Mouse (Mus musculus) lung, embryonic 14.5 days (tissue): ENCODE measurements around the gene Adamts3. TPM values are rescaled to one million over a fixed set of nuclear protein-coding genes. Genes with fewer than 3 reads are reported as not detected.

Source experiments
- ATAC-seq: fragments of 200-750 bp; cut with Nextera tagmentation; 2 replicates; pipeline ENCODE4 v1.8.0; 2017; ENCODE audit warnings: mild to moderate bottlenecking, moderate TSS enrichment, moderate library complexity; ENCODE audit not compliant: insufficient read depth
- DNase-seq: peaks from one replicate; pipeline ENCODE4 v3.0.0-alpha.2; 2015
- H3K27ac ChIP-seq: fragments of 300-500 bp; sonication (generic); 2 replicates; pipeline ENCODE4 v1.5.1; 2014; ENCODE audit warnings: low read depth, mild to moderate bottlenecking, moderate library complexity
- H3K27me3 ChIP-seq: fragments of 300-500 bp; sonication (generic); 2 replicates; pipeline ENCODE4 v1.6.1; 2014; ENCODE audit warnings: low read length, control low read depth; ENCODE audit not compliant: insufficient read depth
- H3K36me3 ChIP-seq: fragments of 300-500 bp; sonication (generic); 2 replicates; pipeline ENCODE4 v1.6.1; 2014; ENCODE audit warnings: control low read depth; ENCODE audit not compliant: insufficient read depth
- H3K4me1 ChIP-seq: fragments of 300-500 bp; sonication (generic); 2 replicates; pipeline ENCODE4 v1.6.1; 2014; ENCODE audit warnings: antibody characterized with exemption, control low read depth; ENCODE audit not compliant: insufficient read depth
- H3K4me2 ChIP-seq: fragments of 300-500 bp; sonication (generic); 2 replicates; pipeline ENCODE4 v1.6.1; 2014; ENCODE audit warnings: mild to moderate bottlenecking
- H3K4me3 ChIP-seq: fragments of 300-500 bp; sonication (generic); 2 replicates; pipeline ENCODE4 v1.5.1; 2014; ENCODE audit warnings: low read depth, low read length
- H3K9ac ChIP-seq: fragments of 300-500 bp; sonication (generic); 2 replicates; pipeline ENCODE4 v1.6.1; 2014
- H3K9me3 ChIP-seq: fragments of 300-500 bp; sonication (generic); 2 replicates; pipeline ENCODE4 v1.6.1; 2016; ENCODE audit warnings: low read depth, low read length, control low read depth
- CTCF ChIP-seq: IDR thresholded peaks from 2 replicates; pipeline ENCODE4 v1.5.1; 2016; ENCODE audit warnings: antibody characterized with exemption, low read depth
- WGBS: fragments of 180-500 bp; shearing (Covaris S2); extraction: QIAGEN DNeasy Blood & Tissue Kit; methylation state at CpG from one replicate; pipeline ENCODE4 v1.1.7; 2014; 5-methylcytosine and 5-hydroxymethylcytosine counted together
- polyA plus RNA-seq: library from polyadenylated mRNA; unstranded; fragments of >200 nt; fragmentation: Nextera tagmentation; extraction: Ambion mirVana; gene quantifications from 2 replicates; pipeline ENCODE4 v1.2.1, GENCODE M21; 2014

Adamts3 gene
- polyA plus RNA-seq, 1 experiment from 2014 or later: 5.9 TPM

GRCm38 (mm10) chr5:89748185-89748884 lies 134.8 kb downstream of the Adamts3 start:
- no peaks in the 10 kb centered on the region for H3K36me3 ChIP-seq
- no peaks in the 10 kb centered on the region for H3K9me3 ChIP-seq
- DNase-seq: peak; percentile 50
- H3K27ac ChIP-seq: no peak overlapping the region
- WGBS: 31% methylated on average over 2 of the region's 2 CpGs
- ATAC-seq: peak; percentile 58; the same call in 1 of the 2 replicates
- TF ChIP-seq CTCF: no peak
- no peak overlapping the region for H3K4me3 ChIP-seq
- H3K27me3 ChIP-seq: no peaks in the 10 kb centered on the region
- no peak overlapping the region for H3K4me2 ChIP-seq
- no peaks in the 10 kb centered on the region for H3K4me1 ChIP-seq
- H3K9ac ChIP-seq: no peak overlapping the region

DNA sequence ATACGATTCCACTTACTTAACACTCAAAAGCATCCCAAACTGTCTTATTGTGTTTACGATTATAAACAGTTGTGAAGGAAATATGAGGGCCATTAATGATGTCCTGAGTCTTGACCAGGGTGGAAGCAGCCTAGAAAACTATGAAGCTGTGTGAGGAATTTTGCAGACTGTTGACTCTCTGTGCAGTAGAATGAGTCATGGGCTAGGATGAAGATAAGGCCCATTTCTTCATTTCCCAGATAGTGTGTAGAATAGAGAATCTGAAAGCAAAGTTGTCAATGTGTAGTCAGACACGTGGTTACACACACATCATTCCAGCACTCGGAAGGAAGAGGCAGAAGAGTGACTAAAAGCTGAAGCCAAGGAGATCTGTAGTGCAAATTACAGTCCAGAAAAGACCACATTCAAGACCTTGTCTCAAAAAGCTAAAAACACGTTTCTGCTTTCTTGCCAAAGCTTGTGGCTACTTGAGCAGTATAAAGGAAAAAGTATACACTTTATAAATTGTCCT lies 135.9 kb downstream of the Adamts3 start:
- no peak for TF ChIP-seq CTCF
- ATAC-seq: no peak
- Histone ChIP-seq H3K4me2 (no peak overlapping the region), H3K4me3 (no peak overlapping the region), H3K9ac (no peak overlapping the region), H3K4me1 (no peaks in the 10 kb centered on the region), H3K27ac (no peak overlapping the region), H3K9me3 (no peaks in the 10 kb centered on the region), H3K36me3 (no peaks in the 10 kb centered on the region), H3K27me3 (no peaks in the 10 kb centered on the region)
- no peak for DNase-seq
- WGBS: 59% methylated on average over 5 of the region's 5 CpGs

DNA sequence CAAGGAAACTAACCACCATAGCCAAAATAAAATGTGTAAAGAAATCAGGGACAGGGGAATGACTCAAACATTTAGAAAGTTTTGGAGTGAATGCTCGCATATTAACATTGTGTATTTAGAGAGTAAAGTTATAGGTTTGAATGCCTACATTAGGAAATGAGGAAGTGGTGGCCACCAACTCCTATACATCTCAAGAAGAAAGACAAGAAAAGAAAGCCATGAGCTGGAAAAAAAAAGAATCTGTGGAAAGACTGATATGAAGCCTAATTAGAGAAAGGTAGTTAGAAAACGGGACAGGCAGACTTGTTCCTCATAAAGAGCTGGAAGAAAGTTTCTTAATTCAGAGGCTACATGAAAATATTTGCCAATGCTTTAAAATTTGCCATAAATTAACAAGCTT lies 138.0 kb downstream of the Adamts3 start:
- H3K36me3 ChIP-seq: no peaks in the 10 kb centered on the region
- H3K4me3 ChIP-seq: no peak overlapping the region
- H3K27me3 ChIP-seq: no peaks in the 10 kb centered on the region
- no peak for TF ChIP-seq CTCF
- WGBS: 80% methylated on average over 2 of the region's 2 CpGs
- H3K4me1 ChIP-seq: no peaks in the 10 kb centered on the region
- H3K9me3 ChIP-seq: no peaks in the 10 kb centered on the region
- H3K4me2 ChIP-seq: no peak overlapping the region
- no peak overlapping the region for H3K27ac ChIP-seq
- ATAC-seq: no peak
- H3K9ac ChIP-seq: no peak overlapping the region
- DNase-seq: no peak

DNA sequence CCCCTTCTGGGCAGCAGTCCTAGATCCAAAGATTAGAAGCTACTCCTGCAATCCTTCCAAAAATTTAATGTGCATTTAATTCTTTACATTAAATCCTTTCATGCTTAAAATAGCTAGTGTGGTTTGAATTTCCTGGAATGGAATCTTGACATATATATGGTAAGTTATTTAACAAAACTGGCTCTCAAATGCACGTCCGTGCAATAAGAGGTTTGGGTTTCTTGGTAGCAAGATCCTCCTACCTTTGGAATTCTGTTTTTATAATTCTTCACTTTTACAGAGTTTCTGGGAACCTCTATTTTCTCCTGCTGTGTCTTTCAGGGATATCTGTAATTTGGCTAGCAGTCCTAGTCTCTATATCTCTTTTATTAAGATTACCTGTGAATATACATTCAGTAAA lies 148.4 kb downstream of the Adamts3 start:
- no peak for TF ChIP-seq CTCF
- no peaks in the 10 kb centered on the region for H3K36me3 ChIP-seq
- H3K27me3 ChIP-seq: no peaks in the 10 kb centered on the region
- 58% methylated on average over 2 of the region's 2 CpGs for WGBS
- ATAC-seq (no peak), DNase-seq (peak; percentile 31)
- H3K9ac ChIP-seq: no peak overlapping the region
- no peaks in the 10 kb centered on the region for H3K9me3 ChIP-seq
- H3K4me1 ChIP-seq: no peaks in the 10 kb centered on the region
- no peak overlapping the region for H3K4me3 ChIP-seq
- H3K27ac ChIP-seq: no peak overlapping the region
- H3K4me2 ChIP-seq: no peak overlapping the region

- Histone ChIP-seq H3K27me3 (no peaks in the 10 kb centered on the region), H3K4me2 (no peak overlapping the region), H3K4me3 (no peak overlapping the region), H3K36me3 (no peaks in the 10 kb centered on the region), H3K9me3 (0 out of 2 replicates have a peak, but pooled peaks cover 5% of the 10 kb centered on the region), H3K27ac (no peak overlapping the region), H3K4me1 (no peaks in the 10 kb centered on the region), H3K9ac (no peak overlapping the region)
- ATAC-seq (no peak), DNase-seq (no peak)
- WGBS: 56% methylated on average over 3 of the region's 3 CpGs
- TF ChIP-seq CTCF: no peak
These were observed 152.7 kb downstream of the Adamts3 start for GRCm38 (mm10) chr5:89730411-89730810.

GRCm38 (mm10) chr5:89728117-89728516 lies 155.0 kb downstream of the Adamts3 start:
- ATAC-seq: no peak
- Histone ChIP-seq H3K9me3 (0 out of 2 replicates have a peak, but pooled peaks cover 5% of the 10 kb centered on the region), H3K4me3 (no peak overlapping the region), H3K27me3 (no peaks in the 10 kb centered on the region), H3K9ac (no peak overlapping the region), H3K4me2 (no peak overlapping the region), H3K4me1 (no peaks in the 10 kb centered on the region), H3K27ac (no peak overlapping the region), H3K36me3 (no peaks in the 10 kb centered on the region)
- TF ChIP-seq CTCF: no peak
- DNase-seq: no peak
- WGBS: 75% methylated on average over 3 of the region's 3 CpGs

- no peak for TF ChIP-seq CTCF
- Histone ChIP-seq H3K9me3 (0 out of 2 replicates have a peak, but pooled peaks cover 5% of the 10 kb centered on the region), H3K27ac (no peak overlapping the region), H3K4me1 (no peaks in the 10 kb centered on the region), H3K4me3 (no peak overlapping the region), H3K4me2 (no peak overlapping the region), H3K36me3 (no peaks in the 10 kb centered on the region), H3K9ac (no peak overlapping the region), H3K27me3 (no peaks in the 10 kb centered on the region)
- DNase-seq (no peak), ATAC-seq (no peak)
- 79% methylated on average over 6 of the region's 6 CpGs for WGBS
These were observed 155.6 kb downstream of the Adamts3 start for GRCm38 (mm10) chr5:89727497-89728057.
